Mouse (Mus musculus): ENCODE measurements around the gene Gm11115.

The Gm11115 gene

DNA sequence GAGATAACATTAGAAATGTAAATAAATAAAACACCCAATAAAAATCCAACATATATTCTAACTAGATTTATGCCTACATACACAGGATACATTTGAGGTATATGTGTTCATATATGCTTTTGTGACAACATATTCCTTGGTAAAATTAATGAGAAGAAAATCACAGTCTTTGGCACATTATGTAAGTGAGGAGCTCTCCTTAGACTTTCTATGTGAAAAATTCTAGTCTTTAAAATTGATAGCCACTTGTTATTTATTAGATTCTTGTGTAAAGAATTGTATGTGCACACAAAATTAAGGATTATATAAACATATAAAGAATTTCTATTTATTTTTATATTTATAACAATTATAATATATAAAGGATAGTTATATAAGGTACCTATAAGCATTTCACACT, at the start of gene Gm11115:
TSS of gene Gm11115 (minus strand) at position 101 of the 400 bp plus-strand sequence.
- no peak for DNase-seq (ENCODE audit: low spot score)

DNA sequence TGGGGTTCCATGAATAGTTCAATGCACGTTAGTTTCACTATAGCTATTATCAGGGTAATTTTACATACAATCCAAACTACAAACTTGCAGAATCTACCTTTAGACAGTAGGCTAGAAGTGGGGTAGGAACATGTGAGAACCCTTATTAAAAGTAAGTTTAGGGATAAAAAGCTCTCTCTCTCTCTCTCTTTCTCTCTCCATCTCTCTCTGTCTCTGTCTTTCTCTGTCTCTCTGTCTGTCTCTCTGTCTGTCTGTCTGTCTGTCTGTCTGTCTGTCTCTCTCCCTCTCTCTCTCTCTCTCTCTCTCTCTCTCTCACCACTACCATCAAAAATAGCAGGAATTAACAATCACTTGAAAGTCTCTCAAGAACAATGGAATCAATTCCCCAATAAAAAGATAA, 42.5 kb downstream of the Gm11115 start, which contains the start of gene Gm11116:
TSS of gene Gm11116 (minus strand) at position 101 of the 400 bp plus-strand sequence.
- no peak for DNase-seq (ENCODE audit: low spot score)
